Mouse (Mus musculus) olfactory bulb, adult 2 months (tissue): Measurements from ENCODE around the gene Mga. TPM values are rescaled to one million over a fixed set of nuclear protein-coding genes. Genes with fewer than 3 reads are reported as not detected.

Experiments
- H3K27ac ChIP-seq: fragments of 200-500 bp; 2 replicates; pipeline ENCODE4 v1.5.1; 2012; ENCODE audit warnings: low read depth, low read length; ENCODE audit not compliant: insufficient read depth
- H3K4me1 ChIP-seq: fragments of 200-500 bp; 2 replicates; pipeline ENCODE4 v1.6.1; 2012; ENCODE audit warnings: low read length; ENCODE audit not compliant: control insufficient read depth, insufficient read depth
- H3K4me3 ChIP-seq: fragments of 200-500 bp; 2 replicates; pipeline ENCODE4 v1.5.1; 2012; ENCODE audit warnings: mild to moderate bottlenecking, low read depth, low read length, moderate library complexity; ENCODE audit not compliant: insufficient read depth
- CTCF ChIP-seq: fragments of 200-500 bp; IDR thresholded peaks from 2 replicates; pipeline ENCODE4 v1.5.1; 2012; ENCODE audit warnings: low read depth, mild to moderate bottlenecking, low read length, moderate library complexity; ENCODE audit not compliant: insufficient read depth
- POLR2A ChIP-seq: fragments of 200-500 bp; IDR thresholded peaks from 2 replicates; pipeline ENCODE4 v1.6.1; 2012; ENCODE audit warnings: mild to moderate bottlenecking, low read depth, low read length, moderate library complexity; ENCODE audit not compliant: insufficient read depth
- WGBS: fragments of 180-500 bp; shearing (Covaris S2); methylation state at CpG from one replicate; pipeline ENCODE4 v1.1.7; 2018; 5-methylcytosine and 5-hydroxymethylcytosine counted together
- polyA plus RNA-seq: library from polyadenylated mRNA; stranded (reverse); fragments of >200 nt; gene quantifications from 2 replicates; pipeline ENCODE4 v1.2.4, GENCODE M21; 2012; ENCODE audit warnings: low replicate concordance; ENCODE audit not compliant: missing spikeins, insufficient read depth, insufficient read length

Gene Mga
- polyA plus RNA-seq, 1 experiment: 172 TPM

DNA sequence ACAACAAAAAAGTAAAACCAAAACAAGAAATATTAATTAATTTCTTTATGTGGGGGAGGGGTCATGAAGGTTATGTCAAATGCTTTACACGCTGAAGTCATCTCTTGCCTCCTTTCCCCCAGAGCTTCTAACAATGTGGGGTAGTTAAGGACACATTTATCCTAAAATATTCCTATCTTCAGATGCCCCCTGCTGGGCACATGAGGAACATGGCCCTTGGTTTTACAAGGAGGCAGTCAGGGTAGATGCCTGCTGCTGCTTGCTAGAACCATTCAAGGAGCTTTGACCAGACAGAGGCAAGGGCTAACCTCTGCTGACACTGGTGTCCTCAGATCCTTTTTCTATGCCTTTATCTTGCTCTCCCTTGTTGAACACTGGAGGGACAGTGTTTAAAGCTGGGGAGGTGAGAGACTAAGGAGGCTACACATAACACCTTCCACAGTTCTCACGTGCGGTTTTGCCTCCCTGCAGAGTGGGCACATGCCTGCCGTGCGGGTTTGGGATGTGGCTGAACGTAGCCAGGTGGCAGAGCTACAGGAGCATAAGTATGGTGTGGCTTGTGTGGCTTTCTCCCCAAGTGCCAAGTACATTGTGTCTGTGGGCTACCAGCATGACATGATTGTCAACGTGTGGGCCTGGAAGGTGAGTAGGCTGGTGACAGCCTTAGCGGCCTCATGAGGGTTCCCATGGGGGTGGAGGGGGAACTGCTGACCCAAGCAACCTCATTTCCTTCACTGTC is 114.6 kb downstream of the Mga start:
- TF ChIP-seq POLR2A (no peak), CTCF (no peak)
- 71% methylated on average over 8 of the region's 8 CpGs for WGBS
- Histone ChIP-seq H3K4me3 (no peak overlapping the region), H3K4me1 (peaks cover 6% of the 10 kb centered on the region), H3K27ac (no peak overlapping the region)

DNA sequence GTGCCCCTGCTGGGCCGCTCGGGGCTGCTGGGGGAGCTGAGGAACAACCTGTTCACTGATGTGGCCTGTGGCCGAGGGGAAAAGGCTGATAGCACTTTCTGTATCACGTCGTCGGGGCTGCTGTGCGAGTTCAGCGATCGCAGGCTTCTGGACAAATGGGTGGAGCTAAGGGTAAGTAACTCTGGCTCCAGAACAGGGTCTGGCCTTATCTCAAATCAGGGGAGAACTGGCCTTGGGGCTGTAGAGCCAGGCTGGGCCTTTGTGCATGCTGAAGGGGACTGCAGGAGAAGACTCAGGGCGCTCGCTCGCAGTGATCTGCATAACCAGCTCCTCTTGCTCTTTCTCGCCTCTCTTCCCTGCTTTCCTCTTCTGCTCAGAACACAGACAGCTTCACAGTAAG is 115.9 kb downstream of the Mga start:
- WGBS: 89% methylated on average over 13 of the region's 13 CpGs
- Histone ChIP-seq H3K27ac (no peak overlapping the region), H3K4me3 (no peak overlapping the region), H3K4me1 (peaks cover under 1% of the 10 kb centered on the region; the same call in 1 of the 2 replicates)
- TF ChIP-seq CTCF (no peak), POLR2A (no peak)

GRCm38 (mm10) chr2:120013831-120014486 is 116.9 kb downstream of the Mga start:
- TF ChIP-seq CTCF (no peak), POLR2A (no peak)
- Histone ChIP-seq H3K4me1 (no peaks in the 10 kb centered on the region), H3K4me3 (no peak overlapping the region), H3K27ac (no peak overlapping the region)
- WGBS: 95% methylated on average over 2 of the region's 2 CpGs

DNA sequence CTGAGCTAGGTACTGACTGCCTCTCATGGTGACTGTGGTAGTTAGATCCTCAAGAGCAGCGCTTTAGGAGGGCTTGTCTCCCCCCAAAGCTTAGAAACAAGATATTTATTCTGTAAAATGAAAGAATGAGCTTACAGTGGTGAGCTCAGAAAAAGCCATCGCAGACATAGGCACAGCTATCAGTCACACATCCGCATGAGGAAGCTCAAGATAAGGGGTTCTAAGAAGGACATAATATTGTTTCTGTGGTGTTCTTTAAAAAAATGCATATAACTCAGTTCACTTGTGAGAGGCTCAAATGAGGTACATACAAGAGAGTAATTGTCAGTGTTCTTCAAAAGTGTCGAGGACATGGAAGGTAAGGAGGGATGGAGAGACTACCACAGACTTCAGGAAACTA is 118.9 kb downstream of the Mga start:
- TF ChIP-seq POLR2A (no peak), CTCF (no peak)

GRCm38 (mm10) chr2:120017599-120017998 is 120.6 kb downstream of the Mga start:
- no peaks in the 10 kb centered on the region for H3K4me1 ChIP-seq
- no peak overlapping the region for H3K27ac ChIP-seq
- no peak overlapping the region for H3K4me3 ChIP-seq
- TF ChIP-seq CTCF: no peak
- whole genome bisulfite sequencing: 74% methylated on average over 12 of the region's 12 CpGs

More for the DNA sequence above, 118.9 kb downstream of the Mga start:
- no peaks in the 10 kb centered on the region for H3K4me1 ChIP-seq
- H3K27ac ChIP-seq: no peak overlapping the region
- H3K4me3 ChIP-seq: no peak overlapping the region
- WGBS: 92% methylated on average over 4 of the region's 4 CpGs

Other genes with a start within 250 kb of the Mga start
- not detected in 2 replicates for gene Ndufaf1, start 234.4 kb upstream of the Mga start, polyA plus RNA-seq
- gene Rtf1, start 222.2 kb upstream of the Mga start, polyA plus RNA-seq: not detected in 2 replicates
- not detected in 2 replicates for gene Itpka, start 154.9 kb upstream of the Mga start, polyA plus RNA-seq
- not detected in 2 replicates for gene Ltk, start 136.8 kb upstream of the Mga start, polyA plus RNA-seq
- gene Rpap1, start 109.7 kb upstream of the Mga start, polyA plus RNA-seq: not detected in 2 replicates
- gene Tyro3, start 99.5 kb upstream of the Mga start, polyA plus RNA-seq: not detected in 2 replicates
- gene Mapkbp1, start 75.5 kb downstream of the Mga start, polyA plus RNA-seq: not detected in 2 replicates
- not detected in 2 replicates for gene Jmjd7, start 130.3 kb downstream of the Mga start, polyA plus RNA-seq
- not detected in 2 replicates for gene Gm28042, start 130.3 kb downstream of the Mga start, polyA plus RNA-seq
- not detected in 2 replicates for gene Pla2g4b, start 136.2 kb downstream of the Mga start, polyA plus RNA-seq